Mouse (Mus musculus) hindbrain, embryonic 16.5 days (tissue): ENCODE data around the gene St6galnac5. TPM values are rescaled to one million over a fixed set of nuclear protein-coding genes. Genes with fewer than 3 reads are reported as not detected.

Source experiments
- ATAC-seq: fragments of 200-750 bp; cut with Nextera tagmentation; 2 replicates; pipeline ENCODE4 v1.8.0; 2017; ENCODE audit warnings: moderate TSS enrichment, moderate library complexity
- H3K27ac ChIP-seq: fragments of 300-500 bp; sonication (generic); 2 replicates; pipeline ENCODE4 v1.5.1; 2014; ENCODE audit warnings: low read depth, mild to moderate bottlenecking, control low read depth, low read length, moderate library complexity
- H3K27me3 ChIP-seq: fragments of 300-500 bp; sonication (generic); replicated peaks from 2 replicates; pipeline ENCODE4 v1.6.1; 2014; ENCODE audit warnings: low read length; ENCODE audit not compliant: control insufficient read depth, insufficient read depth
- H3K36me3 ChIP-seq: fragments of 300-500 bp; sonication (generic); 2 replicates; pipeline ENCODE4 v1.6.1; 2014; ENCODE audit warnings: mild to moderate bottlenecking, low read length, moderate library complexity, mixed read lengths; ENCODE audit not compliant: control insufficient read depth, insufficient read depth
- H3K4me1 ChIP-seq: fragments of 300-500 bp; sonication (generic); 2 replicates; pipeline ENCODE4 v1.6.1; 2014; ENCODE audit warnings: low read depth, low read length; ENCODE audit not compliant: control insufficient read depth, insufficient read depth
- H3K4me2 ChIP-seq: fragments of 300-500 bp; sonication (generic); 2 replicates; pipeline ENCODE4 v1.6.1; 2014; ENCODE audit warnings: mild to moderate bottlenecking, low read length, control low read depth, moderate library complexity
- H3K4me3 ChIP-seq: fragments of 300-500 bp; sonication (generic); 2 replicates; pipeline ENCODE4 v1.5.1; 2014; ENCODE audit warnings: mild to moderate bottlenecking, low read length, control low read depth, moderate library complexity
- H3K9ac ChIP-seq: fragments of 300-500 bp; sonication (generic); 2 replicates; pipeline ENCODE4 v1.6.1; 2014; ENCODE audit warnings: low read depth, mild to moderate bottlenecking, control low read depth, low read length, moderate library complexity
- H3K9me3 ChIP-seq: fragments of 300-500 bp; sonication (generic); 2 replicates; pipeline ENCODE4 v1.6.1; 2014; ENCODE audit warnings: mild to moderate bottlenecking, low read length, moderate library complexity; ENCODE audit not compliant: control insufficient read depth
- WGBS: fragments of 180-500 bp; shearing (Covaris S2); extraction: QIAGEN DNeasy Blood & Tissue Kit; methylation state at CpG from one replicate; pipeline ENCODE4 v1.1.7; 2014; 5-methylcytosine and 5-hydroxymethylcytosine counted together
- polyA plus RNA-seq: library from polyadenylated mRNA; unstranded; fragments of >200 nt; fragmentation: Nextera tagmentation; extraction: Ambion mirVana; gene quantifications from 2 replicates; pipeline ENCODE4 v1.2.1, GENCODE M21; 2015

The St6galnac5 gene
- polyA plus RNA-seq, 1 experiment from 2014 or later: 21.1 TPM

DNA sequence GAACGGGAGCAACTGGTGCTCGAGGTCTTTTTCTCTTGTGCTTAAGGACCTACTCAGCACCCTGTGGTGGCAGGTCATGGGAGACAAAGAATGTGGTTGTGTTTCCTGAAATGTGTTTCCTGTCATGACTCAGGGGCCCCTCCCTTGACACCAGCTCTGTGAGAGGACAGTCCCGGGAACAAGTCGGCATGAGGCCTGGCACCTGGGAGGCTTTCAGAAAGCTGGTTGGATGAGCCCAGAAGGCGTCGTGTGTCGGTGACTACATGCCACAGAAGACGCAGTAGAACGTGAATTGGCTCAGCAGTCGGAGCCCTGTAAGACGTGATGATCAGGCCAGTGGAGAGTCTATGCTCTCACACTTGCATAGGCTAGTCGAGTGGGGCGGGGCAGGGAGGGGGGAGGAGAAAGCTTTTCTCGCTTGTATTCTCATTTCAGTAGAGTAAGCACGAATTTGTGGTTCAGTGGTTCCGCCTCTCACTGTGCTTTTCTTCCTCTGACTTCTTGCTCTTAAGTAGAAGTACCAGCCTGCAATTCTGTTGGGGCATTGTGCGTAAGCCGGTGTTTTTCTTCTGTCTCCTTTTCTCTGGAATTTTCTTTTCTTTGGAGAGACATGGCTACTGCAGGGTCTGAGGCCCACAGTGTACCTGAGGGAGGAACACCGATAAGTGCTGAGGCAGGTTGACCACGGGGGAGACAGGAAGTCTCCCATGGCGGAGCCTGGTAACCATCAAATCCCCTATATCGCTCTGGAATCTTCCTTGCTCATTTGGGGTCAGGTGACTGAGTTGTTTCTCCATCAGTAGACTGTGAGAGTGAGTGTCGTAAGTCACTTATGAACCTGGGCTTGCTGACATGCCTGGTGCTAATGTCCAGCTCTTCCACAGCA lies 69.6 kb downstream of the St6galnac5 start:
- Histone ChIP-seq H3K4me1 (no peaks in the 10 kb centered on the region), H3K36me3 (no peaks in the 10 kb centered on the region), H3K4me3 (no peak overlapping the region), H3K27me3 (no peaks in the 10 kb centered on the region), H3K27ac (no peak overlapping the region), H3K9ac (no peak overlapping the region), H3K9me3 (no peaks in the 10 kb centered on the region; the same call in none of the 2 replicates), H3K4me2 (no peak overlapping the region)
- WGBS: 79% methylated on average over 23 of the region's 23 CpGs
- ATAC-seq: no peak

- Histone ChIP-seq H3K27me3 (no peaks in the 10 kb centered on the region), H3K4me2 (no peak overlapping the region), H3K4me1 (no peaks in the 10 kb centered on the region), H3K27ac (no peak overlapping the region), H3K4me3 (no peak overlapping the region), H3K36me3 (no peaks in the 10 kb centered on the region), H3K9me3 (no peaks in the 10 kb centered on the region; the same call in none of the 2 replicates), H3K9ac (no peak overlapping the region)
- ATAC-seq: no peak
- WGBS: 87% methylated on average over 4 of the region's 4 CpGs
Observed at GRCm38 (mm10) chr3:152911578-152911977, 70.5 kb downstream of the St6galnac5 start.

DNA sequence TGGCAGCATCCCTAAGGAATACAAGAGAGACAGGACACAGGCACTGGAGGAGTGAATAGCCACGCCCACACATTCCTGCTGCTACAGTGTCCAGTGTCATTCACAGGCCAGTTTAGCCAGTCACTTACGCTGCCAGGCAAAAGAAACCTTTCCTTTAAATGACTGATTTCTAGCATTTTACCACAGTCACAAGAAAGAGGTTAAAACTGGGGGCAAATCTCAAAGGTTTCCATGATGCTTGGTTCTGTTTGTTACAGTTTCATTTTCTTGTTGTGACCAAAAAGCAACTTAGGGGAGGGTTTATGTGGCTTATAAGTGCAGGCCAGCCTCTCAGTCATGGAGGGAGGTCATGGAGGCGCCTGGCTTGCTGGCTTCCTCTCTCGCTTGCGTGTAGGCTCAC lies 74.4 kb downstream of the St6galnac5 start:
- Histone ChIP-seq H3K4me2 (no peak overlapping the region), H3K36me3 (no peaks in the 10 kb centered on the region), H3K4me1 (no peaks in the 10 kb centered on the region), H3K27ac (no peak overlapping the region), H3K27me3 (no peaks in the 10 kb centered on the region), H3K4me3 (no peak overlapping the region), H3K9me3 (no peaks in the 10 kb centered on the region), H3K9ac (no peak overlapping the region)
- whole genome bisulfite sequencing: 83% methylated on average over 5 of the region's 5 CpGs
- ATAC-seq: no peak

DNA sequence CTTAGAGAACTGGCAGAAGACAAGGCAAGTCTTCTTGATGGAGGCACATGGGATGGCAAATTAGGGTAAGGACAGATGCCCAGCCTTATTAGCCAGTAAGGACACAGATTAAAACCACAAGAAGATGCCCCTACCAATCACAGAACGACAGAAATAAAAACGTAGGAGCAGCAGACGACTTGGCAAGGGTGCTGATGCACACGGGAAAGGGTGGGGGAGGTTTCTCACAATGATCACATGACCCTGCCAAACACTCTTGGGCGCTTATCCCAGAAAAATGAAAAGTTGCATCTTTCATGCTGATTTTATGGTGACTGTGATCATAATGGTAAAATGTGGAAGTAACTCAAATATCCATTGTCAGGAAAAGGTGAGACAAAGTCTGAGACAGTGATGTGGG lies 75.0 kb downstream of the St6galnac5 start:
- Histone ChIP-seq H3K4me1 (no peaks in the 10 kb centered on the region), H3K4me2 (no peak overlapping the region), H3K9ac (no peak overlapping the region), H3K36me3 (no peaks in the 10 kb centered on the region), H3K9me3 (no peaks in the 10 kb centered on the region), H3K27ac (no peak overlapping the region), H3K27me3 (no peaks in the 10 kb centered on the region), H3K4me3 (no peak overlapping the region)
- ATAC-seq: no peak
- 69% methylated on average over 5 of the region's 5 CpGs for WGBS

- Histone ChIP-seq H3K4me2 (no peak overlapping the region), H3K9ac (no peak overlapping the region), H3K4me3 (no peak overlapping the region), H3K27ac (no peak overlapping the region), H3K36me3 (no peaks in the 10 kb centered on the region), H3K27me3 (no peaks in the 10 kb centered on the region), H3K4me1 (no peaks in the 10 kb centered on the region), H3K9me3 (no peaks in the 10 kb centered on the region)
- no peak for ATAC-seq
- WGBS: 39% methylated on average over 10 of the region's 10 CpGs
Observed at GRCm38 (mm10) chr3:152905800-152906199, 76.2 kb downstream of the St6galnac5 start.

DNA sequence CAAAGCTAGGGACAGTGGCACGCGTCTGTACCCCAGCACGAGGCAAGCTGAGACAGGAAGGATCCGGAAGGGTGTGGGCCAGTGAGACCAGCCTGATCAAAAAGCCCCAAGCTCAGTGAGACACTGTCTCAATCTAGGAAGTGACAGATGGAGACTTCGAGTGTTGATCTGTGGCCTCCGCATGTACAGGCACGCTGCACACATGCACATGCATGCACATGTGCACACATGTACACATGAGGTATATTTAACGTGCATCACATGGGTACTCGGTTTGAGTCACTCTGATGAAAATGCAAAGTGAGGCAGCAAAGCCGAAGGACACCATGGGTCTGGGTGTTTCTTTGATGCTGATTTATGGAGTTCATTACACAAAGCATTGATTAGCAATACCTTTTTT lies 77.0 kb downstream of the St6galnac5 start:
- Histone ChIP-seq H3K36me3 (no peaks in the 10 kb centered on the region), H3K9me3 (no peaks in the 10 kb centered on the region), H3K4me3 (no peak overlapping the region), H3K4me1 (no peaks in the 10 kb centered on the region), H3K4me2 (no peak overlapping the region), H3K27ac (no peak overlapping the region), H3K27me3 (no peaks in the 10 kb centered on the region), H3K9ac (no peak overlapping the region)
- ATAC-seq: no peak
- WGBS: 94% methylated on average over 10 of the region's 10 CpGs

DNA sequence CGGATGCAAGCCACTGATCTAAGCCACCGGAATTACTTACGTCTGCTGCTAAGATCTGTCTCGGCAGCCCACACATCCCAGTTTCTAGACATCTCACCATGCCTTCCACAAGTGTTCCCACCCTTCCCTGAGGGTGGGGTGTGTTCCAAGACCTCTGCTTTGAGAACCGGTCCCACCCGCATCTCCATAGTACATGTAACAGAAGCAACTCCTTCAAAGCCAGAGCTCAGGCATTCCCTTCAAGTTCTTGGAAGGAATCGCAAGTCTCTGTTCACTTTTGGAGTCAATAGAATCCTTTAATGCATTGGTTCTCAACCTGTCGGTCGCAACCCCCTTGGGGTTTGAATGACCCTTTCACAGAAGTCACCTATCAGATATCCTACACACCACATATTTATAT lies 83.1 kb downstream of the St6galnac5 start:
- WGBS: 98% methylated on average over 9 of the region's 9 CpGs

GRCm38 (mm10) chr3:152897196-152897595 lies 84.8 kb downstream of the St6galnac5 start:
- H3K4me1 ChIP-seq: no peaks in the 10 kb centered on the region
- H3K27ac ChIP-seq: no peak overlapping the region
- H3K4me2 ChIP-seq: no peak overlapping the region
- no peaks in the 10 kb centered on the region for H3K9me3 ChIP-seq
- no peaks in the 10 kb centered on the region for H3K36me3 ChIP-seq
- H3K9ac ChIP-seq: no peak overlapping the region
- ATAC-seq: no peak
- H3K4me3 ChIP-seq: no peak overlapping the region
- no peaks in the 10 kb centered on the region for H3K27me3 ChIP-seq
- 87% methylated on average over 5 of the region's 5 CpGs for WGBS

More for the DNA sequence above, 83.1 kb downstream of the St6galnac5 start:
- H3K9ac ChIP-seq: no peak overlapping the region
- H3K9me3 ChIP-seq: no peaks in the 10 kb centered on the region
- no peaks in the 10 kb centered on the region for H3K36me3 ChIP-seq
- no peaks in the 10 kb centered on the region for H3K4me1 ChIP-seq
- no peak overlapping the region for H3K4me3 ChIP-seq
- H3K27ac ChIP-seq: no peak overlapping the region
- H3K27me3 ChIP-seq: no peaks in the 10 kb centered on the region
- no peak overlapping the region for H3K4me2 ChIP-seq
- no peak for ATAC-seq

GRCm38 (mm10) chr3:152896111-152896510 lies 85.9 kb downstream of the St6galnac5 start:
- 78% methylated on average over 3 of the region's 3 CpGs for WGBS
- ATAC-seq: no peak

More at GRCm38 (mm10) chr3:152896111-152896510, 85.9 kb downstream of the St6galnac5 start:
- Histone ChIP-seq H3K4me3 (no peak overlapping the region), H3K9me3 (no peaks in the 10 kb centered on the region), H3K27me3 (no peaks in the 10 kb centered on the region), H3K36me3 (no peaks in the 10 kb centered on the region), H3K27ac (no peak overlapping the region), H3K9ac (no peak overlapping the region), H3K4me1 (no peaks in the 10 kb centered on the region), H3K4me2 (no peak overlapping the region)
